Mouse (Mus musculus) spleen, adult 2 months (tissue): Measurements from ENCODE around the gene Mgat4b.

Experiments used
- CTCF ChIP-seq: fragments of 200-500 bp; IDR thresholded peaks from 2 replicates; pipeline ENCODE4 v1.5.1; 2011; ENCODE audit warnings: mild to moderate bottlenecking, inconsistent platforms; ENCODE audit not compliant: insufficient read depth, insufficient read length, insufficient replicate concordance; ENCODE audit errors: extremely low read depth
- POLR2A ChIP-seq: fragments of 200-500 bp; IDR thresholded peaks from 2 replicates; pipeline ENCODE4 v1.6.1; 2011; ENCODE audit warnings: low read depth, low read length, inconsistent platforms

DNA sequence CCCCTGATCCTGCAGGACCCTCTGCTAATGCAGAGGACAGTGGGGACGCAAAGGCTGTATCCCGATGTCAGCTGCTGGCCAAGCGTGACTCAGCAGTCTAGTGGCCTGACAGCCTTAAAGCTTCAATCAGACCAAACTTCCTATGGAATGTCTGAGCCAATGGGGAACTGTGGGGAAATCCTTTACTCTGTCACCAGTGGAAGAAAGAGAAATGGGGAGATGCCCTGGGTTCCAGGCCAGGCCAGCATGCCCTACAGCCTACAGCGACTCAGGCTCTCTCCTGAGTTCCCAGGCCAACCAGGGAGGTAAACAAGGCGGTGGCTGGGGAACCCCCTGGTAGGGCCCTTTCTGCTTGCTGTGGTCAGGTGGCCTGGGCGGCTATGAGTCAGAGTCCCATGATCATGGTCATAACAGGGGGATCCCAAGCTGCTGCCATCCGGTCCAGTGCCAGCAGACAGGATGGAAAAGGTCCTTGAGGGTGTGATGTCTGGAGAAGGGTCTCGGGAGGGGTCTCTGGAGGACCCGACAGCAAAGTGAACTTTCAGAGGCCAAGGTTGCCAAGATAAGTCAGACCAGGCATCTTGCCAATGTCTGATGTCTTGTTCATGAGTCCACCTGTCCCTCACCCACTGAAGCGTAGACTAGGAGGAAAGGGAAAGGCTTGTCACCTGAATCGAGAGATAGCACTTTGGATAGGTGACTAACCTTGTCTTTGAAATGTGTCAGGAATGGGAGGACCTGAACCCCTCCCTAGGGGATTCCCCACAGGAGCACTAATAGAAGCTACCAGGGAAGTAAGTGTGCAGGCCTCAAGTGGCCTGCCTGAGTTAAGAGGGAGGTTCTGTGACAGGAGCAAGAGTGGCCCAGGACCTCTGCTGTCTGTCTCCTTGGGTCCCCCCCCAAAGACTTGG, 2.4 kb downstream of the Mgat4b start:
- TF ChIP-seq CTCF (no peak), POLR2A (no peak)
